Mouse (Mus musculus) kidney, adult 11 months (tissue): ENCODE measurements around the gene Npr2.
A peak's percentile ranks its signal among the peaks of the same experiment; 100 is the strongest.
"Not testable (repeated sequence)": the region's sequence is repeated elsewhere in the genome, so short reads cannot be mapped to it uniquely, and the experiment has no call there.

ENCODE experiments used
- DNase-seq: peaks from one replicate; pipeline ENCODE4 v3.0.0; 2022

Gene Npr2

DNA sequence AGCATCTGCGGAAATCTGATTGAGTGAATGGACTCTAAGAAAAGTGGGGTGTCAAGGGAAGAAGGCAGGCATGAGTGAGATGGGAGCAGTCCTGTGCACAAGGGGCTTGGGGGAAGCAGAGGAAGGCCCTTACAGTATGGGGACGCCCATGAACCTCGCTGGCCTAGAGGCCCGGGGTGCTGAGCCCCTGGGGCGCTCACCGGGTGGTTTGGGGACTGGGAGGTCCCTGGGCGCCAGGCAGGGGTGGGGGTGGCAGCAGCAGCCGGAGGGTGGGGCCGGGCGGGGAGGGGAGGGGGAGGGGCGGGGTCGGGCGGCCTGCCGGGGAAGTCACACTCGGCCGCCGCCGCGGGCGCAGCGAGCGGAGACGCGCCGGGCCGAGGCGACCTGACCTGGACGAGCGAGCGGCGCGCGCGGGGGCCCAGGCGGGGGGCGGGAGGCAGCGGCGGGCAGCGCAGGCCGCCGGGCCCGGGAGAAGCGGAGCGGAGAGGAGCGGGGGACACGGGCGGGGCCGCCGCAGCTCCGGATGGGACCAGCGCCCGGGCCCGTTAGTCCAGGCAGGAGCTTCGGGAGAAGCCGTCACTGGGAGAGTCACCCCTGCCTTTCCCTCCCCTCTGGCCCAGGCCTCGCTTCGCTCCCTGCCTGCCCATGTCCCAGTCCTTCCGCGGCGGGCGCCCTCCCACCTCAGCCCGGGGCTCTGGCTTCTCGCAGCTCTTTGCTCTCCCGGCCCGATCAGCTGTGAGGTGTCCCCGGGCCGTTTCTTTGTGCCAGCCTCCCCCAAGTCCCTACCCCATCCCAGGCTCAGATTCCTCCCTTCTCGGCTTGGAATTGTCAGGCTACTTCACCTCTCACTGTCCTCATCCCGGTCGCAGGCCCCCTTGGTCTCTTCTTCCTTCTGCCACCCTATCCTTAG is at the start of gene Npr2:
Gene Npr2 (plus strand): TSS at position 890 of the 910 bp plus-strand sequence.
- no peak for DNase-seq

DNA sequence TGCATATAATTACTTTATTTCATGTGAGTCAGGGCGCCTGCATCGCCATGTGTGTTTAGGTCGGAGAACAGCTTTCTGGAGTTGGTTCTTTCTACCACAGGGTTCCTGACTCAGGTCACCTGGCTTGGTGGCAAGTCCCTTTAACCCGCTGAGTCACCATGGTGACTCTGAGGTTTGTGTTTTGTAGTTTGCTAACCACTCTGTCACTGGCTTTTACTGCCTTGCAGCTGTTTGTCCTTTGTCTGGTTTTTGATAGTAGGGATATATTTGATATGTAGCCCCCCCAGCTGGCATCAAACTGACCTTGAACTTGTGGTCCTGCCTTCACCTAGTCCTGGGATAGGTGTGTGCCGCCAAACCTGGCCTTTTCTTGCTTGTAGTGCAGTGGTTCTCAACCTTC is 49.5 kb upstream of the Npr2 start:
- DNase-seq = no peak

DNA sequence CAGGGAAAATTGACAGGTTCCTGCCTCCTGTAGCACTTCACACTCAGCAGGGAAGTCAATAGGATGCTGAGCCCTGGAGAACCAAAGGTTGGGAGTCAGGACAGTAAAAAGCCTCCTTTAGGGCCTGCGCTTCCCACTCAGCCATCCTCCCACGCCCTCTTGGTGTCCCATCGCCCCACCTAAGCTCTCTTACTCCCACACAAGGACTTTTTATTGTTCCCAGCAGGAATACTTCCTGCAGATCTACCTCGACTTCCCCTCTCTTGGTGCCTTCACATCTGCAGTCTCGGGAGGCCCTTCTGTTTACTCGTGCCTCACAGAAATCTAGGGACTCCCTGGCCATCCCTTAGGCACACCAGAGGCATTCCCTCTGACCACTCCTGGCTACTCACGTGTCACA is 48.3 kb upstream of the Npr2 start:
- DNase-seq = no peak

DNA sequence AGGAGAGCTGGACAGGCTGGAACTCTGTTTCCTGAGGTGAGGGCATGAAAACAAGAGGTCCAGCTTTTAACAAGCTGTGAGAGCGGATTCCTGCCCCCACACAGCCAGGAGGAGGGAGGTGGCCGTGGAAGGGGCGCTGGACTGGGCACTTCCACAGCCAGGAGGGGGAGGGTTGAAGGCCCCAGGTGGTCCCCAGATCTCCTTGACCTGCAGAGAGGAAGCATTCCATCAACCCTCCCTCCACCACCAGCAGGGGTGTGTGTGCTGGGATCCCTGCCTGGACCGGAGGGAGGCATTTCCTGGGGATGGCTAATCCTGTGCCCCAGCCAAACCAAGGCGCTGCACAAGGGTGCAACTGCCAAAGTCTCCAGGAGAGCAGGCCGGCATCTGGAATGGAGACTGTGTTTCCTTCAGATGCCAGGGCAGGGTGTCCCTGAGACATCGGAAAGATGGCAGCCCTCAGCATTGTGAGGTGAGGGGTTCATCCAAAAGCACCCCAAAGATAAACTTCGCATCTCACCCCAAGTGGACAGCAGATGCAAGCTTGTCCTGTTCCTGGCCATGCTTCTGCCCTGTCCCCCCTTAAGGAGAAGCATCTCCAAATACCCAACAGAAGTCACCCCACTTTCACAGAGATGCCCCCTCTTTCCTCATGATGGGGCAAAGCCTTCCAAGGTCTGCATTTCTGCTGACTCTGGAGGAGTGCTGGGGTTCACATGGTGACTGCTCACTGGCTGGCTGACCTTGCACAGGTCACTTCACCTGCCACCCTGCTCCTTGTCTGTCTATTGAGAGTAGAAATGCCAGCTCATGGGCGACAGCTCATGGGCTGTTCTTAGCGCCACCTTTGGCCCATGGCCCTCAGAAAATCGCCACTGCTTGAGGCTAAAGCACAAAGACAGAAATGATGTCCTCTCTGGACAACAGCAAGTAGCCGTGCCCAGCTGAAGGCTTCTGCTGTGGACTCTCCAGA is 47.0 kb upstream of the Npr2 start, which contains the start of gene Msmp:
Gene Msmp (minus strand): TSS at position 51 of the 973 bp plus-strand sequence.
- peak; percentile 60 for DNase-seq

DNA sequence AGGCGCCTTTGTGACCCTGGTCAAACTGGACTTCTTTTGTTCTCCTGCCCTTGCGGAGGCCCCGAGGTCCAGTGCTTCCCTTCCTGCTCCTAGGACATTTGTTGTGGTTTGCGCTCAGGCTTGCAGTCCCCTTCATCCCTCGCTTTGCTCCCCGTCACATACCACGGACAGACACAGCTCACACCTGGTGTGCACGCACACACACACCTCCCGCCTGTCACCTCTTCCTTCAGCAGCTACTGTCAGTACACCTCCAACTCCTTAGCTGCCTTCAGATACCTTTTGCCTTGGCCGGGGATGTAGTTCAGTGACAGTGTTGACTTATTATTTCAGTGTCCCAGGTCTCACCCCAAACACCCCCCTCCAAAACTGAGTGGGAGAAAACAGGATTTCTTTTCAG is 46.1 kb upstream of the Npr2 start:
- DNase-seq = no peak

DNA sequence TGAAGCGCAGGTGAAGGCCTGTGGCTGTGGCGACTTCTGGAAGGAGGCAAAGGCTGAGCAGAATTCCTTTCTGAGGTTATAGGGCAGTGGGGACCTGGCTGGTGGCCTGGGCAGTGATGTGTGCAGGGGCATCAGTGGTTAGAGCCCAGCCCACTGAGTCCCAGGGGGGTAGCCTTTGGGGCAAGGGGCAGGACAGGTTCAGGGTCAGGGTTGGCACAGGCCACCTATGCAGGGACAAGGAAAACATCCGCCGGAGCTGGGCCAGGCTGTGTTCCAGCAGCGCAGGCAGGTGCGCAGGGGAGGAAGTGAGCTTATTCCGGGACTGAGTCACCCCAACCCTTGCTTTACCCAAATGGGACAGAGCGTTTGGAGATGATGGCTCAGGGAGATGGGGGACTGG is 45.3 kb upstream of the Npr2 start:
- DNase-seq = peak; percentile 89

DNA sequence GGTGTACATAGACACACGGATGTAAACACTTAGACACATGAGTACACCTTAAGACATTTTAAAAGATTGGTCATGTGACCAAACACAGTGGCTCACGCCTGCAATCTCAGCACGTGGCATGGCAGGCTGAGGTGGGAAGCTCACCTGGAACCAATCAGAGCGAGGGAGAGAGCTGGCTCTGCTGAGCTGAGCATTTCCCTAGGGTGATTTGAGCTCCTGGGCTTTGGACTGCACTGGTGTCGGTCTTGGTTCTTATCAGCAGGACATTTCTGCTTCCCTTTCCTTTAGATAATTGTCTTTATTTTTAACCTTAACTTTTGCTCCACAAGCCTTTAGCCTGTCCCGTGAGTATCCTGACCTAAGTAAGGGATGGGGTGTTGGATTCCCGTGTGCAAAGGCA is 44.1 kb upstream of the Npr2 start:
- DNase-seq = peak; percentile 46

DNA sequence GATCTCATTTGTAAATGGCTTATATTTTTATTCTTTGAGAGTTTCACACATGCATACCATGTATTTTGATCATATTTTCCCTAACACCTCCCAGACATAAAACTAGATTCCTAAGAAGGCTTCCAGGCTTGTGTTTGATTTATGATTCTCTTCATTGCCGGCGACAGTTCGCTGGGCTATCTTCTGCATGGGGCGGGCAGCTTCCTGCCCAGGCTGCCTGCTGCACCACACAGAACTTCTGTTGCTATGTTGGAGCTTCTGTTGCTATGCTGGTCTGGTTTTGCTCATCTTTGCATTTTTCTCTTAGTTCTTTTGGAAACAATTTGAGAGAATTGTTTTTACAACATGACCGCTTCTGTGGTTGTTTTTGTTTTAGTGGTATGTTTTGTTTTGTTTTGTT is 40.2 kb upstream of the Npr2 start:
- no peak for DNase-seq

DNA sequence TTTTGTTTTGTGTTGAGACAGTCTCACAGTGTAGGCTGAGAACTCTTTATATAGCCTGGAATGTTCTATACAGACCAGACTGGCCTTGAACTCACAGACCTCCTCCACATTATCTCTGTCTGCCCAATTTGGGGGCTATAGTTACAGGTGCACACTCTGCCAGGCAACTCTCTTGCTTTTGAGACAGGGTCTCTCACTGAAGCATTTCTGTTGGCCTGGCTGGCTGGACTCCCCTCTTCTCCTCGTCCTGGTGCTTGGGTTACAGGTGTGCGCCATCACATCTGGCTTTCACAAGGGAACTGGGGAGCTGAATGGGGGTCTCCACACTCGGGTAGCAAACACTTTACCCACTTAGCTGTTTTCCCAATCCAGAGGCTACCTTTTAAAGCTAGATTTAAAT is 39.8 kb upstream of the Npr2 start:
- no peak for DNase-seq

DNA sequence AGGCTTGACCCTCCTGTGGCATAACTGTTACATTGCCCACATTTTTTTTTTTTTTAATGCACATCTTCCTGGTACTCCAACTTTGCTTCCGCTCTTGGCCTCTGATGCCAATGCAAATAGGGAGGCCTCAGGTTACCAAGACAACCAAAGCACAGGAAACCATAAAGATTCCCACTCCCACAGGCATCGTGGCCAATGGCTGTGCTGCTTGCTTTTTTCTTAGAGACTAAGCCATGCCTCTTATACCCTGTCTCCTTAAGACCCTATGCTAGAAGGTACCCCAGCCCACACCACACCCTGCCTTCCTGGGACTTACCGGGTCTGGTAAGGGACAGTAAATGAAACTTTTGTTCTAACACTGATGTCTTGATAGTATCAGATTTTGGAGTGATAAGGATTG is 38.3 kb upstream of the Npr2 start:
- no peak for DNase-seq

DNA sequence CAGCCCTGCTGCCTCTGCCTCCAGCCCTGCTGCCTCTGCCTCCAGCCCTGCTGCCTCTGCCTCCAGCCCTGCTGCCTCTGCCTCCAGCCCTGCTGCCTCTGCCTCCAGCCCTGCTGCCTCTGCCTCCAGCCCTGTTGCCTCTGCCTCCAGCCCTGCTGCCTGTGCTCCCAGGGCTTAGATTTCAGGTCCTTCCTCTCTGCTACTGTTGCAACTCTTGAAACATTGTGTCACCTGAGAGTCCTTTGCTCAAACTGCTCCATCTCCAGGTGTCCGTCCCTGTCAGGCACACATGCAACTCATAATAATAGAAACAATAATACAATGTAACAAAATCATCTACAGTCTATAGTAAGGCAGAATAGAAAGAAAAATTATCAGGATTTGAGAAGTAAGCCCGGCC is 35.1 kb upstream of the Npr2 start:
- DNase-seq = not testable (repeated sequence)

DNA sequence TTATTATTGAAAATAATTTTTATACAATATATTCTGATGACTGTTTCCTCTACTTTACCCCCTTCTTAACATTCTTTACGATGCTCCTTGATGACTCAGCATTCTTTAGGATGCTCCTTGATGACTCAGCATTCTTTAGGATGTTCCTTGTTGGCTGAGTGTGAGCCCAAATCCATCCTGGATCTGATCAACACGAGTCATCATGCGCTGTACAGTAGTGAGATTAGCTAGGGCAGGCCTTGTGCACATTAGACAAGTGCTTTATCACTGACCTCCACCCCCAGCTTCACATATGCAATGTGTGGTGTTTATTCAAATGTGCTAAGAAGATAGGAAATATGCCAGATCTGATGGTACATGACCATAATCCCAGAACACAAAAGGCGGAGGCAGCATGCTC is 33.5 kb upstream of the Npr2 start:
- no peak for DNase-seq

DNA sequence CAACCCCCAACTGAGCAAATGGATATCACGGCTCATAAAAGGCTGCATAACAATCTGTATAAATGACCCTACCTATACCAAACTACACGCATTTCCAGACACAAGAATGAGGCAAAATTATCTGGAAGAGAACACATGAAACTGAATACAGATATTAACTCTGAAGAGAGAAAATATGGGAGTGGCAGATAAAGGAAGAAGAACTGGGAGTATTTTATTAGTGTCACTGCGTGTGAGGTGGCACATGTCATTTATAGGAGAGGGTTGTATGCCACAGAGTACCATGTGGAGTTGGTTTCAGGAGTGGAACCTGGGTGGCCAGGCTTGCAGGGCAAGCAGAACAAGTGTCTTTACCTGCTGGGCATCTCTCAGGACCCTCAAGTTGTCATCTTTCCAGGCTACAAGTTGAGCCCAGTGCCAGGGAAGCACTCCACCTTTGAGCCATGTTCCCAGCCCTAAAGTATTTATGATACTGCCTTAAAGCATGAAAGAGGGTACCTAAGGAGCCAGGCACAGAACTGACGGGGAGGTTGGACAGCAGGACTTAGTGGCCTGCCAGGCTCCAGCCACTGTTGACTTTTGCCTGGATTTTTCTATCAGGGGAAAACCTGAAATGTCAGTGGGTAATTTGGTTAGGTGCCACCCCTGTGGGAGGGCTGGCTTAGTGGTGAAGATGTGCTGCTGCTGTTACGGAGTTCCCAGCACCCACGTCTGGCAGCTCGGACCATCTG is 32.9 kb upstream of the Npr2 start:
- no peak for DNase-seq

DNA sequence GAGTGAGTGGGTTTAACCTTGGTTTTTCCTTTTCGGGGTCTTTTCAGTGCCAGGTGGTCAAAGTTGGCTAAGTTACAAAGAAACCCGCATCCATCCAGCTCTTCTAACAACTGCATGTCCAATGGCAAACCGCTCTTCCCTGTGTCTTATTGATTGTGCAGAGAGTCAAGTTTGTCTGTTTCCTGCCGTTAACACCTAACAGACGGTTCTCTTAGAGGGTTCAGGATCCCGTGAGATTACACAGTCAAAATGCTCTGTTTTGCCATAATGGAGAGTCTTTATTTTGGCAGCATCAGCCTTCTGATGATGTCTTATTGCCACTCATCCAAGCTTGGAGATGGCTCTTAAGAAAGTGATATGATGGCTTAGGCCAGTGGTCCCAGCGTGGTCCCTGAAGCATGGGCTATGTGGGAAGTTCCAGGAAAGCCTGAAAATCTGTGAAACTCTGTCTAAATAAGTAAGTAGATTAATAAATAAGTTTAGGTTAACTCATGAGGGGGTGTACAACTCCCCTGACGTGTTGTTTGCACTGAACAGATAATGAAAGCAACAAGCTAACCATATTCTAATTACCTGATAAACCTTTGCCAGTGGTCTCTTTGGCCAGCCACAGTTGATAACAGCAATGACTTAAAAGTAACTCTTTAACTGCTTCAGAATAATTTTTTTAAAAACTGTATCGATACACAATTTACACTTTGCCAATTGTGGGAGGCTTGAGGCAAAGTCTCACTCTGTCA is 31.4 kb upstream of the Npr2 start:
- DNase-seq = no peak

DNA sequence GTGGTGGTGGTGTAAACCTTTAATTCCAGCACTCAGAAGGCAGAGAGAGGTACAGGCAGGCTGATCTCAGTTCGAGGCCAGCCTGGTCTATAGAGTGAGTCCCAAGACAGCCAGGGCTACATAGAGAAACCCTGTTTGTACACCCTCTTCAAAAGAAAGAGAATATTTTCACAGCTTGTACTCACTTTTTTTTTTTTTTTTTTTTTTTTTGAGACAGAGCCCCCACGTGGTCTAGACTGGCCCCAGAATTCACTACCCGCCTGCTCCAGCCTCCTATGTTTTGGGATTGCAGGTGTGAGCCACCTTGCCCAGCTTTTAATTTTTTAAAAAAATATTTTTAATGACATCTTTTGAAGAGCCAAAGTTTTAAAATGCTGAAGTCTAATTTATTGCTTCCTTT is 27.6 kb upstream of the Npr2 start:
- DNase-seq = no peak

DNA sequence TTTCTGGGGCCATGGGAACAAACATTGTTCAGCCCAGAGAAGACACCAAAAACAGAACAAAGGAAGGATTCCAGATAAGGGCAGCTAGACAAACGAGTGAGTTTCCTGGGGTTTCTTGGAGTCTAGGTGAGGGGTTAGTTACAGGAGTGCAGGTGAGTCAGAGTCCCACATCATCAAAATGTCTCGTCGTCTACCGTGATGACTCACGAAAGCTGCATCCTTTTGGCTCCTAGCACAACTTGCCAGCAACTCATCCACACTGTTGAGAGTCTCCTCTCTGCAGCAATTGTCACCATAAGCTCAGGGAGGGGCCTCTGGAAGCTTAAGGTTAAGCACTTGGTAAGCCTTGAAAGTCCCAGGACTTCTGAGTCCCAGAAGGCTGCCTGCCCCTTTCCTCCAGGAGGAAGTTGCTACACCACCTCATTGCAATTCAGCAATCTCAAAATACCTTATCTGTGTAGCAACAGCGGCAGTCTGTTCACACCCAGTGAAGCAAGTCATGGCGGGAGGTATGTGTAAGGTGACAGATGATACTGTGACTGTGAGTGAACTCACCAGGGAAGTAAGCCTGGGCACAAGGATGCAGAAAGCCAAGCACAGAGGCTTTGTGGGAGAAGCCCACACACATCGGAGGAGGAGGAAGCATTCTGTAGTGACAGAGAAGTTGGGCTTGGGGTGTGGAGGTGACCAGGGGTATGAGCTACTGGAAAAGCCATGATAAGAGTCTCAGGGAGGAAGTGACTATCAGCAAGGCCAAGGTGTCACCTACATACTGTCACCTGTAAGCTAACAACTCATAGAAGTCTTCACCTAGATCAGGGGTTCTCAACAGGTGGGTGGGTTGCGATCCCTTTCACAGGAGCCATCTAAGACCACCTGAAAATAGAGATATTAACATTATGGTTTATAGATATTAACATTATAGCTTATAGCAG is 26.7 kb upstream of the Npr2 start:
- no peak for DNase-seq

DNA sequence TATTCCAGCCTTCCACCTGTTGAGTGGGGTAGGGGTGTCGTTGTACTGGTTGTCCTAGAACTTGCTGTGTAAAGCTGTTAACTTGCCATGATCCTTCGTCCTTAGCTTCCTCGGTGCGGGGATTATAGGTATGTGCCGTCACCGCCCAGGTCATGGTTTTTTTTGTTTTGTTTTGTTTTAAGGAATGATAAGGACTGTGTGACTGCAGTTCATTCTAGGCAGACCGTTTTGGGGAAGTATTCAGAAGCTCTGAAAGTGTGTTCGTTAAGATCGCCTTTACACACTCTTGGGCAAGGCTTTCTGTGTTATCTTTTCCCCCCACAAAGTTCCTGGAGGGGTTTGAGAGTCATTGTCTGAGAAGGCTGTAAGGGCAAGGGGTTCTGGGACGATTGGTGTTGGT is 19.2 kb upstream of the Npr2 start:
- DNase-seq = no peak

DNA sequence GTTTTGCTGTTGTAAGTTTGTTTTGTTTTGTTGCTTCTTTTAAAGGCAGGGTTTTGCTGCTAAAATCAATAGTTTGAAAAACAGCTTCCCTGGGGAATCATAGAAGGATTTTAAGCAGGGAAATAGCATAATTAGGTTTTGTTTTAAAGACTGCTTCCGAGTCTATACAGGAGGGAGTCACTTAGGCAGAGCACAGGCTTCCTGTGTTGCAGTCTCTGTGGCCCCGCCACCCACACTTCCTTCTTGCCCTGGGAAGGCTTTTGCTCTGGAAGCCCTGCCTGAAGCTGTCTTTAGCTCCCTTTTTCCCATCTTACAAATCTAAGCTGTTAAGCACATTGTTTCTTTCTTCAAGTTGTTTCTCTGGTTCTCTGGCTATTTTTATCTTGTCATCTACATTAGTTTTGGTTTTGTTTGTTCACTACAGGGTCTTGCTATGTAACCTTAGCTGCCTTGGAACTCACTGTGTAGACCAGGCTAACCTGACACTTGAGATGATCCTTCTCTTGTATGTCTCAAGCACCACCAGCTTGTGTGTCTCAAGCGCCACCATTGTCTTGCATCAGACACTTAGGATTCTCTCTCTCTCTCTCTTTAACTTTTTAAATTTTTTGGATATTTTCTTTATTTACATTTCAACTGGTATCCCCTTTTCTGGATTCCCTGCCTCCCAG is 18.5 kb upstream of the Npr2 start:
- no peak for DNase-seq

DNA sequence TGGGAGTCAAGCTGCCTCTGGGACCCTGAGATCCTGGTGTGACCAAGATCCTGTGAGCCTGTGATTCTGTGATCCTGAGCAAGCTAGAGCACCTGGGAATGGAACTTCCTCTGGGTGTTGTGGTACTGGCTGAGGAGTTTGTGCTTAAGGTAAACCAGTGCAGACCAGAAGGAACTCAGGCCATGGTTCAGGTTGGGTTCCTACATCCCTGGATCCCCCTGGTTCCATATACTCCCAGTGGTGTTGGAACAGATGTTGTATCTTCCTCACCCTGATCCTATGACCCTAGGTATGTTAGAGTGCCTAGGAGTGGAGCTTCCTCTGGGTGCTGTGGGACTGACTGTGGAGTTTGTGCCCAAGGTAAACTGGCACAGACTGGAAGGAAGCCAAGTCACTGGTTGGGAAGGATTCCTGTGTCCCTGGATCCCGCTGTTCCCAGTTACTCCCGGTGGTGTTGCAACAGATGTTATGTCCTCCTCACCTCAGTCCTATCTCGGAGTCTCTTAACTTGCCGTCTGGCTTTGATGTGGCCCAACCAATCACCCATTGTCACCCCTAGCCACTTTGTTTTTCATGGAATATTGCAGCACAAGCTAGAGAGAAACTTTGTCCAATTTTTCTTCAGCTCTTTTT is 11.5 kb upstream of the Npr2 start:
- DNase-seq = no peak
